In the genomic region with DNA sequence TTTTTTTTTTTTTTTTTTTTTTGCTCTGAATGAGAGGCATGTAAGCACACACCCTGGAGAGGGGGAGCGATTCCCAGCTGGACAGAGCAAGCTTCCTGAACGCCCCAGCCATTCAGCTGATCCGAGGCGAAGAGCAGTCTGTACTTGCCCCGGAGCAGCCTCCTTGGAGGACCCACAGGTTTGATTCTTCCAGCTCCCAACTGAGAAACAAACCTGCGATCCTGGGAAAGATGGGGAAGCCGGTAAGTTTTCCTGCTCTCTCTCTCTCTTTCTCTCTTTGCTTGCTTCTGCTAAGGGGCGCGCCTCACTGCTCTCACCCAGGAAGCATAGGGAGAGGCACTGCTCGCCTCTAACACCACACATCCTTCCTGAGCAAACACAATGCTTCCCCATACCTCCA, we compare ENCODE assay signal across 8 mouse cellular contexts. TPM values are rescaled to one million over a fixed set of nuclear protein-coding genes. Genes with fewer than 3 reads are reported as not detected.
A peak's percentile ranks its signal among the peaks of the same experiment; 100 is the strongest.
DNase-seq lines count a peak whose midpoint lies in the region; ATAC-seq and TF ChIP-seq lines count a peak whose summit lies in the region.

A gene (plus strand): TSS at position 69 of the 400 bp plus-strand sequence.

- no peaks in the 10 kb centered on the region for H3K9me3 ChIP-seq in heart, embryonic 11.5 days (replicated peaks; ENCODE audit: control insufficient read depth, low read length)
- H3K9me3 ChIP-seq in stomach, postnatal 0 days (ENCODE audit: control insufficient read depth, low read length): no peaks in the 10 kb centered on the region

- peak within 1 kb of the TSS; percentile 58 for H3K4me3 ChIP-seq in brown adipose tissue, adult 24 weeks (ENCODE audit: insufficient read depth, low read depth, low read length)
- peak within 1 kb of the TSS; percentile 41 for H3K4me3 ChIP-seq in heart, embryonic 11.5 days (ENCODE audit: low read depth, low read length)
- no peak within 1 kb of the TSS for H3K4me3 ChIP-seq in macrophage (ENCODE audit: inconsistent target)
- H3K4me3 ChIP-seq in stomach, postnatal 0 days (ENCODE audit: low read depth, low read length): peak within 1 kb of the TSS; percentile 37

- H3K4me2 ChIP-seq in heart, embryonic 11.5 days: peak within 1 kb of the TSS; percentile 56
- peak within 1 kb of the TSS; percentile 48 for H3K4me2 ChIP-seq in stomach, postnatal 0 days (replicated peaks; ENCODE audit: low read depth)

- H3K27ac ChIP-seq in brown adipose tissue, adult 24 weeks (replicated peaks; ENCODE audit: low read depth, low read length): peak within 1 kb of the TSS; percentile 30
- H3K27ac ChIP-seq in heart, embryonic 11.5 days (ENCODE audit: low read depth, low read length): peak within 1 kb of the TSS; percentile 17; the same call in 1 of the 2 replicates
- no peak within 1 kb of the TSS for H3K27ac ChIP-seq in macrophage
- H3K27ac ChIP-seq in stomach, postnatal 0 days (replicated peaks): 0 out of 2 replicates have a peak within 1 kb of the TSS, but pooled peaks have one; percentile 24

- DNase-seq in kidney, adult 11 months: peak; percentile 1
- no peak for DNase-seq in kidney, adult 8-10 months
- DNase-seq in kidney, postnatal 14 days: peak; percentile 34
- DNase-seq in stomach, postnatal 0 days (ENCODE audit: low spot score): peak; percentile 36
- no peak for DNase-seq in natural killer cell, adult 2 months (ENCODE audit: low spot score in 2 of 2)

- ATAC-seq in heart, embryonic 11.5 days (replicated peaks; ENCODE audit: insufficient number of reproducible peaks, low FRiP score, low TSS enrichment): no peak
- ATAC-seq in stomach, postnatal 0 days (ENCODE audit: low FRiP score, low TSS enrichment): peak; percentile 78; the same call in 1 of the 2 replicates

- H3K4me1 ChIP-seq in brown adipose tissue, adult 24 weeks (ENCODE audit: control insufficient read depth, insufficient read depth, insufficient read length, low read length): no peaks in the 10 kb centered on the region; the same call in 1 of the 2 replicates
- no peaks in the 10 kb centered on the region for H3K4me1 ChIP-seq in heart, embryonic 11.5 days (ENCODE audit: control insufficient read depth, insufficient read depth, low read length)
- H3K4me1 ChIP-seq in stomach, postnatal 0 days (replicated peaks; ENCODE audit: control insufficient read depth, insufficient read depth): no peaks in the 10 kb centered on the region

- no peak for TF ChIP-seq EP300 in stomach, postnatal 0 days (optimal IDR thresholded peaks at IDR 0.05)

- peak within 1 kb of the TSS; percentile 50 for H3K9ac ChIP-seq in heart, embryonic 11.5 days (ENCODE audit: low read depth, low read length)
- 0 out of 2 replicates have a peak within 1 kb of the TSS, but pooled peaks have one; percentile 31 for H3K9ac ChIP-seq in stomach, postnatal 0 days (ENCODE audit: low read length)

- H3K27me3 ChIP-seq in heart, embryonic 11.5 days (ENCODE audit: control insufficient read depth, insufficient read depth, low read length): no peaks in the 10 kb centered on the region
- no peaks in the 10 kb centered on the region for H3K27me3 ChIP-seq in stomach, postnatal 0 days (ENCODE audit: control insufficient read depth, insufficient read depth, low read length)

- 12% methylated on average over 10 of the region's 10 CpGs for WGBS in heart, embryonic 11.5 days (ENCODE audit: insufficient replicate concordance)
- WGBS in macrophage (ENCODE audit: missing documents): 27% methylated on average over 7 of the region's 10 CpGs
- WGBS in stomach, postnatal 0 days: 10% methylated on average over 10 of the region's 10 CpGs

- no peak for TF ChIP-seq CTCF in stomach, postnatal 0 days (IDR thresholded peaks at IDR 0.05; ENCODE audit: low read depth)

- no peaks in the 10 kb centered on the region for H3K36me3 ChIP-seq in heart, embryonic 11.5 days (ENCODE audit: control insufficient read depth, insufficient read depth, low read length)
- H3K36me3 ChIP-seq in macrophage (ENCODE audit: inconsistent target): no peaks in the 10 kb centered on the region
- H3K36me3 ChIP-seq in stomach, postnatal 0 days (ENCODE audit: control insufficient read depth, insufficient read depth, low read length): no peaks in the 10 kb centered on the region

- no peaks in the 10 kb centered on the region for H3K79me2 ChIP-seq in macrophage (ENCODE audit: inconsistent target)

RNA-seq across cellular contexts. Expression of the gene that starts here (rescaled TPM):
- polyA plus RNA-seq in brown adipose tissue, adult 24 weeks (2012; ENCODE audit: insufficient read depth, insufficient read length, missing spikeins): 6.9 and 7.0 TPM in 2 replicates
- 8.7 and 10.0 TPM in 2 replicates for polyA plus RNA-seq in heart, embryonic 11.5 days (2014; fragmentation: Nextera tagmentation; extraction: Ambion mirVana)
- 100 to 1,000 TPM in 25 of 26 experiments, 10 to 100 TPM in 1; 90.3 to 560 (median 150) TPM for total RNA-seq in macrophage (2018; cell fraction: chromatin; rRNA removed)
- 10 to 100 TPM; 14.7 to 81.6 (median 34.6) TPM for total RNA-seq in macrophage (2018; cell fraction: cytosol; rRNA removed)
- total RNA-seq in macrophage (2018; cell fraction: nucleus; rRNA removed): 100 to 1,000 TPM in 22 of 26 experiments, 10 to 100 TPM in 4; 77.0 to 232 (median 145) TPM
- 18.8 to 34.1 TPM (median 26.7 TPM) in 3 replicates for polyA plus RNA-seq in macrophage (2018)
- 1.5 and 1.9 TPM in 2 replicates for polyA plus RNA-seq in stomach, postnatal 0 days (2015; fragmentation: Nextera tagmentation; extraction: Ambion mirVana)

Comparison
In these comparisons a context has a peak if more than half of its experiments do, and no peak if none do; other contexts are left out.
1. DNase-seq: peak in kidney, adult 11 months (single experiment), kidney, postnatal 14 days (single experiment) and stomach, postnatal 0 days (single experiment); none in kidney, adult 8-10 months (0 of 2) and natural killer cell, adult 2 months (0 of 2).